Mouse (Mus musculus): ENCODE results near the gene Nfxl1. TPM values are rescaled to one million over a fixed set of nuclear protein-coding genes. Genes with fewer than 3 reads are reported as not detected.
A peak's percentile ranks its signal among the peaks of the same experiment; 100 is the strongest.

Gene Nfxl1
- total and polyA plus RNA-seq, 3 experiments: 8.9 to 17.1 (median 13.5) TPM

DNA sequence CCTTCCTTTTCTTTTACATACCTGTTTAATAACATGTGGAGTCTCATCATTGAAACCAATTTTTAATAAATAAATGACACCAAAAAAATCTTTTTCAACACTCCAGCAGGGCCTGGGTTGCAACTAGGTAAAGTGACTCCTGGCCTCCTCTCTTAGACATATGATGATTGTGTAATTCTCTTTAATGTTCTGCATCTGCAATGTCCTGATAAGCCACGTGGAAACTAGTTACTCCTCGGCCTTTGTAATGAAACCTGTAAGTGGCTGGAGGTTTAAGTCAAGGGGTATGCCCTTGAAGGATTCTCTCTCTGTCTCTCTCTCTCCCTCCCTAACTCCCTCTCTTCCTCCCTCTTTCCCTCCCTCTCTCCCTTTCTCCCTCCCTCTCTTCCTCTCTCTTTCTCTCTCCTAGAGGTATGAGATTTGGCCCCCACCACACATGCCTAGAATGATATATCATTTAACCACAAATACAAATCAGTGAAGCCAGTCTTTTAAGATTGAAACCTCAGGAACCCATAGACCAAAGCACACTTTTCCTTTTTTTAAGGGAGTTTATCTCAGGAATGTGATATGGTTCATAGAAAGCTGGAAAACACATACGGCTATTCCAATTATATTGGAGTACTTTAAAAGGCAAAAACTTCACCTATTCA, 1.6 kb upstream of the Nfxl1 start:
- Histone ChIP-seq H3K4me2 (ENCODE audit: insufficient read depth, low read depth, poor library complexity, severe bottlenecking) (no peak overlapping the region), H3K36me3 (replicated peaks in 1 of 2; ENCODE audit: control insufficient read depth in 1 of 2, insufficient read depth in 1 of 2, low read length in 1 of 2) (peaks cover 0 to under 1% of the 10 kb centered on the region in 2 experiments), H3K4me3 (replicated peaks in 1 of 3; ENCODE audit: low read depth in 2 of 3, low read length in 2 of 3, poor library complexity in 1 of 3) (no peak overlapping the region), H3K4me1 (ENCODE audit: control insufficient read depth in 1 of 2, insufficient read depth in 2 of 2) (peaks cover 0 to 12% of the 10 kb centered on the region in 2 experiments; a peak in 2 of 4 replicates), H3K9ac (ENCODE audit: insufficient read depth, low read depth) (no peak overlapping the region), H3K79me2 (replicated peaks; ENCODE audit: control insufficient read depth, extremely low read depth, insufficient read depth, poor library complexity, severe bottlenecking) (peaks cover 10% of the 10 kb centered on the region; the same call in 1 of the 2 replicates), H3K27ac (ENCODE audit: insufficient read depth, low read depth) (no peak overlapping the region), H3K27me3 (replicated peaks) (no peaks in the 10 kb centered on the region), H3K9me3 (replicated peaks; ENCODE audit: low read length) (no peaks in the 10 kb centered on the region)
- no peak for TF ChIP-seq CHD1 (IDR thresholded peaks at IDR 0.05; ENCODE audit: low read depth, low read length)
- TF ChIP-seq POLR2A (IDR thresholded peaks at IDR 0.05; ENCODE audit: low read depth, low read length): no peak
- TF ChIP-seq HCFC1 (IDR thresholded peaks at IDR 0.05; ENCODE audit: low read depth, low read length): no peak
- no peak for TF ChIP-seq JUND (conservative IDR thresholded peaks at IDR 0.05; ENCODE audit: low read depth, low read length)
- no peak for TF ChIP-seq USF1 (IDR thresholded peaks at IDR 0.05; ENCODE audit: low read depth, low read length)
- TF ChIP-seq ZMIZ1 (IDR thresholded peaks at IDR 0.05; ENCODE audit: low read depth, low read length): no peak
- no peak for TF ChIP-seq ELF1 (IDR thresholded peaks at IDR 0.05; ENCODE audit: low read depth, low read length)
- TF ChIP-seq E2F4 (IDR thresholded peaks at IDR 0.05; ENCODE audit: insufficient replicate concordance, low read depth, low read length): no peak
- no peak for TF ChIP-seq PAX5 (IDR thresholded peaks at IDR 0.05; ENCODE audit: low read length)
- no peak for TF ChIP-seq ZNF384 (IDR thresholded peaks at IDR 0.05; ENCODE audit: low read depth, low read length)
- no peak for TF ChIP-seq POLR2AphosphoS2 (IDR thresholded peaks at IDR 0.05; ENCODE audit: low read depth, low read length)
- TF ChIP-seq ZC3H11A (IDR thresholded peaks at IDR 0.05; ENCODE audit: low read depth, low read length): no peak
- no peak for TF ChIP-seq KAT2A (IDR thresholded peaks at IDR 0.05; ENCODE audit: insufficient replicate concordance, low read length)
- TF ChIP-seq BHLHE40 (IDR thresholded peaks at IDR 0.05; ENCODE audit: low read depth, low read length): no peak
- no peak for TF ChIP-seq MXI1 (IDR thresholded peaks at IDR 0.05; ENCODE audit: low read depth, low read length)
- no peak for TF ChIP-seq NELFE (IDR thresholded peaks at IDR 0.05; ENCODE audit: low read depth, low read length)
- TF ChIP-seq SMC3 (IDR thresholded peaks at IDR 0.05; ENCODE audit: low read depth, low read length): no peak
- TF ChIP-seq TBP (conservative IDR thresholded peaks at IDR 0.05; ENCODE audit: low read depth, low read length): no peak
- TF ChIP-seq TCF12 (IDR thresholded peaks at IDR 0.05; ENCODE audit: low read depth, low read length): no peak
- in situ Hi-C loops (cut with MboI; ENCODE audit: low pct_ligation_motif_present, low pct_unique_long_range_greater_than_20kb, low sequenced_read_pairs): no loop called here
- no peak for DNase-seq (ENCODE audit: extremely low read depth)
- dilution Hi-C loops (cut with MboI; ENCODE audit: extremely low pct_ligation_motif_present, extremely low pct_unique_long_range_greater_than_20kb, low sequenced_read_pairs): no loop called here

DNA sequence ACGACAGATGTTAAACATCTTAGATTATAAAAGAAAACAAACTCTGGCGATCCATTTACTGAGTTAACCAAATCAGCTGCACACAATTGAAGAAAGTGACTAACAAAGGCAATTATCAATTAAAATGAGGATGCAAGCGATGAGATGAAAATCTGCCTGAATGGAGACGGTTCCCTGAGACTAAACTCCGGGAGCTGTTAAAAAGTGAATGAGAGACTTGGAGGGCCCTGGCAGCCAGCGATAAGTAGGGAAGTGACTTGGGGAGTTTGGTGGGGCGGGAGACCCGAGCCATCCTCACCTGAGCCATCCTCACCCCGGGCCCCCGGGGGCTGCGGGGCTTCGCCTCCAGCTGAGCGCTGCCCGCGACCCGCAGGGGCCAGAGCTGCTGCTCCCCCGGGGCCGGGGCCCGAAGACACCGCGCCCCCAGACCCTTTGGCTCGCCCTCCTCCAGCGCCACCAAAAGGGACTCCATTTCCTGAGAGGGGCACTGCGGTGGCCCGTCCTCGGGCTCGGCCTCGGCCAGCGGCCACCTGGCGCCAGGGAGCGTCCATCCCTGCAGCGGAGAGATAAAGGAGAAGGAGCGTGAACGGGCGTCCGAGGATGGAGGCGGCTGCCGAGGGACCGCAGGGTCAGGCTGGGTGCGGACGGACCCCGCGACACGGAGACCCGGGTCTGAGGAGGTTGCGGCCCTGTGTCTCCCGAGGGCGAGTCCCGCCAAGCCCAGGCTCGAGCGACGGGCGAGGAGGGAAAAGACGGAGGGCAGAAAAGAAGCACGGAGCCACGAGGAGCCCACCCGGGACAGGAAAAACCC, 563 bp downstream of the Nfxl1 start:
- peaks cover 10% of the 10 kb centered on the region; the same call in 1 of the 2 replicates for H3K79me2 ChIP-seq (replicated peaks; ENCODE audit: control insufficient read depth, extremely low read depth, insufficient read depth, poor library complexity, severe bottlenecking)
- DNase-seq (ENCODE audit: extremely low read depth): no peak
- dilution Hi-C loops (cut with MboI; ENCODE audit: extremely low pct_ligation_motif_present, extremely low pct_unique_long_range_greater_than_20kb, low sequenced_read_pairs) (no loop called here), in situ Hi-C loops (cut with MboI; ENCODE audit: low pct_ligation_motif_present, low pct_unique_long_range_greater_than_20kb, low sequenced_read_pairs) (no loop called here)
- peaks cover 0 to 14% of the 10 kb centered on the region in 2 experiments; a peak in 2 of 4 replicates for H3K4me1 ChIP-seq (ENCODE audit: control insufficient read depth in 1 of 2, insufficient read depth in 2 of 2)
- H3K4me3 ChIP-seq (replicated peaks in 1 of 3; ENCODE audit: low read depth in 2 of 3, low read length in 2 of 3, poor library complexity in 1 of 3): peak overlapping the region; percentile 82 to 94 (median 88)
- no peak overlapping the region; the same call in 1 of the 2 replicates for H3K27ac ChIP-seq (ENCODE audit: insufficient read depth, low read depth)
- peak overlapping the region; percentile 41 for H3K4me2 ChIP-seq (ENCODE audit: insufficient read depth, low read depth, poor library complexity, severe bottlenecking)
- H3K9me3 ChIP-seq (replicated peaks; ENCODE audit: low read length): no peaks in the 10 kb centered on the region
- H3K36me3 ChIP-seq (replicated peaks in 1 of 2; ENCODE audit: control insufficient read depth in 1 of 2, insufficient read depth in 1 of 2, low read length in 1 of 2): peaks cover 8 to 13% of the 10 kb centered on the region in 2 experiments
- H3K27me3 ChIP-seq (replicated peaks): no peaks in the 10 kb centered on the region
- H3K9ac ChIP-seq (ENCODE audit: insufficient read depth, low read depth): peak overlapping the region; percentile 64
- no peak for TF ChIP-seq MEF2A (IDR thresholded peaks at IDR 0.05; ENCODE audit: borderline replicate concordance, low read depth, low read length)
- 0 out of 2 replicates have a peak, but pooled peaks have one; percentile 3 for TF ChIP-seq ZMIZ1 (IDR thresholded peaks at IDR 0.05; ENCODE audit: low read depth, low read length)
- TF ChIP-seq CHD1 (IDR thresholded peaks at IDR 0.05; ENCODE audit: low read depth, low read length): no peak
- no peak for TF ChIP-seq EP300 (IDR thresholded peaks at IDR 0.05; ENCODE audit: low read length)
- no peak for TF ChIP-seq UBTF (IDR thresholded peaks at IDR 0.05; ENCODE audit: low read depth, low read length)
- TF ChIP-seq JUN (IDR thresholded peaks at IDR 0.05; ENCODE audit: insufficient read depth, low read depth, low read length): no peak
- TF ChIP-seq MXI1 (IDR thresholded peaks at IDR 0.05; ENCODE audit: low read depth, low read length): no peak
